Comparison of ENCODE assay signal across 9 mouse cellular contexts in genomic region chr3:90603623-90604022, GRCm38 (mm10). TPM values are rescaled to one million over a fixed set of nuclear protein-coding genes. Genes with fewer than 3 reads are reported as not detected.
DNase-seq lines count a peak whose midpoint lies in the region; ATAC-seq and TF ChIP-seq lines count a peak whose summit lies in the region.
"Had no signal": no experiment of that assay in that cellular context is flagged by ENCODE, and none has a peak within 500 bp of the region (broad histone marks: within the 10 kb centered on the region; RNA-seq: fewer than 3 reads in every experiment).

TSS of gene S100a4 (plus strand) at chr3:90603771.

- no peak within 1 kb of the TSS for H3K27ac ChIP-seq in heart, embryonic 11.5 days (ENCODE audit: low read depth, low read length)
- 0 out of 2 replicates have a peak within 1 kb of the TSS, but pooled peaks have one; percentile 48 for H3K27ac ChIP-seq in heart, postnatal 0 days (ENCODE audit: low read depth)
- H3K27ac ChIP-seq in stomach, embryonic 15.5 days, result peak within 1 kb of the TSS; percentile 88
- H3K27ac ChIP-seq in midbrain, embryonic 15.5 days, result no peak within 1 kb of the TSS
- H3K27ac ChIP-seq: midbrain, embryonic 12.5 days had no signal

- peak; percentile 47 to 61 for DNase-seq in heart, adult 18-20 months
- peak; percentile 83 for DNase-seq in 3134 (ENCODE audit: extremely low read depth, insufficient read length, low spot score)
- no peak for DNase-seq in heart, postnatal 0 days (ENCODE audit: low spot score)
- no peak for DNase-seq in adrenal gland, postnatal 25 days

- no peak within 1 kb of the TSS for H3K4me2 ChIP-seq in heart, embryonic 11.5 days
- H3K4me2 ChIP-seq in heart, postnatal 0 days (ENCODE audit: low read depth, low read length), result no peak within 1 kb of the TSS
- no peak within 1 kb of the TSS for H3K4me2 ChIP-seq in stomach, embryonic 15.5 days
- H3K4me2 ChIP-seq in midbrain, embryonic 15.5 days, result no peak within 1 kb of the TSS
- H3K4me2 ChIP-seq: midbrain, embryonic 12.5 days had no signal

- TF ChIP-seq EP300 in heart, postnatal 0 days (IDR thresholded peaks at IDR 0.05; ENCODE audit: low read depth), result no peak

- peaks cover 5% of the 10 kb centered on the region; the same call in 1 of the 2 replicates for H3K4me1 ChIP-seq in heart, embryonic 11.5 days (ENCODE audit: control insufficient read depth, insufficient read depth, low read length)
- H3K4me1 ChIP-seq in heart, postnatal 0 days (ENCODE audit: control insufficient read depth, insufficient read depth), result peaks cover 23% of the 10 kb centered on the region; the same call in 1 of the 2 replicates
- H3K4me1 ChIP-seq in stomach, embryonic 15.5 days, result peaks cover 22% of the 10 kb centered on the region
- H3K4me1 ChIP-seq in midbrain, embryonic 15.5 days, result no peaks in the 10 kb centered on the region

- no peaks in the 10 kb centered on the region for H3K9me3 ChIP-seq in heart, embryonic 11.5 days (replicated peaks; ENCODE audit: control insufficient read depth, low read length)
- no peaks in the 10 kb centered on the region for H3K9me3 ChIP-seq in heart, postnatal 0 days (replicated peaks; ENCODE audit: control insufficient read depth, low read length)
- H3K9me3 ChIP-seq in stomach, embryonic 15.5 days, result no peaks in the 10 kb centered on the region
- H3K9me3 ChIP-seq in midbrain, embryonic 15.5 days, result no peaks in the 10 kb centered on the region
- H3K9me3 ChIP-seq: midbrain, embryonic 12.5 days had no signal

- no peak for ATAC-seq in heart, embryonic 11.5 days (replicated peaks; ENCODE audit: insufficient number of reproducible peaks, low FRiP score, low TSS enrichment)
- peak; percentile 86 for ATAC-seq in common myeloid progenitor, adult 5-6 weeks (replicated peaks; ENCODE audit: low read depth, poor library complexity, severe bottlenecking)
- no peak for ATAC-seq in heart, postnatal 0 days (ENCODE audit: insufficient read depth, low read depth)
- ATAC-seq in stomach, embryonic 15.5 days (ENCODE audit: insufficient read depth, low FRiP score, low read depth), result no peak
- no peak for ATAC-seq in midbrain, embryonic 15.5 days (replicated peaks)

- no peak within 1 kb of the TSS for H3K4me3 ChIP-seq in heart, embryonic 11.5 days (ENCODE audit: low read depth, low read length)
- no peak within 1 kb of the TSS for H3K4me3 ChIP-seq in heart, postnatal 0 days (ENCODE audit: low read depth, low read length)
- no peak within 1 kb of the TSS for H3K4me3 ChIP-seq in stomach, embryonic 15.5 days (replicated peaks)
- H3K4me3 ChIP-seq in midbrain, embryonic 15.5 days, result no peak within 1 kb of the TSS
- H3K4me3 ChIP-seq: midbrain, embryonic 12.5 days had no signal

- H3K27me3 ChIP-seq in heart, embryonic 11.5 days (ENCODE audit: control insufficient read depth, insufficient read depth, low read length), result 0 out of 2 replicates have a peak, but pooled peaks cover 3% of the 10 kb centered on the region
- no peaks in the 10 kb centered on the region for H3K27me3 ChIP-seq in heart, postnatal 0 days (ENCODE audit: control insufficient read depth, insufficient read depth, low read length)
- no peaks in the 10 kb centered on the region for H3K27me3 ChIP-seq in stomach, embryonic 15.5 days (replicated peaks)
- H3K27me3 ChIP-seq in midbrain, embryonic 15.5 days (replicated peaks), result no peaks in the 10 kb centered on the region
- H3K27me3 ChIP-seq: midbrain, embryonic 12.5 days had no signal

- WGBS in heart, embryonic 11.5 days (ENCODE audit: insufficient replicate concordance), result 48% methylated on average over 3 of the region's 3 CpGs
- 28% methylated on average over 3 of the region's 3 CpGs for WGBS in heart, postnatal 0 days
- 33% methylated on average over 3 of the region's 3 CpGs for WGBS in stomach, embryonic 15.5 days
- 64% methylated on average over 3 of the region's 3 CpGs for WGBS in midbrain, embryonic 15.5 days

- no peaks in the 10 kb centered on the region for H3K36me3 ChIP-seq in heart, embryonic 11.5 days (ENCODE audit: control insufficient read depth, insufficient read depth, low read length)
- H3K36me3 ChIP-seq in heart, postnatal 0 days (replicated peaks; ENCODE audit: control insufficient read depth, insufficient read depth, low read length), result no peaks in the 10 kb centered on the region
- no peaks in the 10 kb centered on the region for H3K36me3 ChIP-seq in stomach, embryonic 15.5 days
- no peaks in the 10 kb centered on the region for H3K36me3 ChIP-seq in midbrain, embryonic 15.5 days (replicated peaks)
- H3K36me3 ChIP-seq: midbrain, embryonic 12.5 days had no signal

- no peak for TF ChIP-seq CTCF in heart, postnatal 0 days (IDR thresholded peaks at IDR 0.05; ENCODE audit: low read depth)

- H3K9ac ChIP-seq in heart, embryonic 11.5 days (ENCODE audit: low read depth, low read length), result no peak within 1 kb of the TSS
- no peak within 1 kb of the TSS for H3K9ac ChIP-seq in heart, postnatal 0 days (replicated peaks; ENCODE audit: low read depth, low read length)
- no peak within 1 kb of the TSS for H3K9ac ChIP-seq in stomach, embryonic 15.5 days
- H3K9ac ChIP-seq in midbrain, embryonic 15.5 days, result no peak within 1 kb of the TSS
- H3K9ac ChIP-seq: midbrain, embryonic 12.5 days had no signal

RNA-seq across cellular contexts. Expression of gene S100a4, which starts in this region (rescaled TPM):
- 10 to 100 TPM; 12.5 to 14.1 TPM for total RNA-seq in heart, adult 18-20 months (2021)
- polyA plus RNA-seq in heart, embryonic 11.5 days (2014; fragmentation: Nextera tagmentation; extraction: Ambion mirVana), result 3.4 and 3.5 TPM in 2 replicates
- 15.1 and 35.7 TPM in 2 replicates for total RNA-seq in common myeloid progenitor, adult 5-6 weeks (2017)
- 1.3 TPM in 1 of 2 replicates, not detected in the other for total RNA-seq in heart, postnatal 0 days (2014; rRNA removed; ENCODE audit: low replicate concordance)
- polyA plus RNA-seq in heart, postnatal 0 days (2015; fragmentation: Nextera tagmentation; extraction: Ambion mirVana), result 4.4 and 4.8 TPM in 2 replicates
- 13.0 and 13.6 TPM in 2 replicates for polyA plus RNA-seq in stomach, embryonic 15.5 days (2015; fragmentation: Nextera tagmentation; extraction: Ambion mirVana)
- 0.52 and 0.78 TPM in 2 replicates for polyA plus RNA-seq in midbrain, embryonic 15.5 days (2015; fragmentation: Nextera tagmentation; extraction: Ambion mirVana)
- total RNA-seq in adrenal gland, postnatal 25 days (2021), result 7.3 and 11.2 TPM in 2 replicates

Comparison
In these comparisons a context has a peak if more than half of its experiments do, and no peak if none do; other contexts are left out.
1. DNase-seq: peak in heart, adult 18-20 months (2 of 2) and 3134 (single experiment); none in heart, postnatal 0 days (single experiment) and adrenal gland, postnatal 25 days (single experiment).
2. H3K27ac ChIP-seq: peak in heart, postnatal 0 days (single experiment) and stomach, embryonic 15.5 days (single experiment); none in heart, embryonic 11.5 days (single experiment) and midbrain, embryonic 15.5 days (single experiment).